ENCODE assay signal across 14 mouse cellular contexts in genomic region chr15:88800921-88801354, GRCm38 (mm10). TPM values are rescaled to one million over a fixed set of nuclear protein-coding genes. Genes with fewer than 3 reads are reported as not detected.
DNase-seq lines count a peak whose midpoint lies in the region; ATAC-seq lines count a peak whose summit lies in the region.
"Had no signal": no experiment of that assay in that cellular context is flagged by ENCODE, and none has a peak within 500 bp of the region (broad histone marks: within the 10 kb centered on the region; RNA-seq: fewer than 3 reads in every experiment).

No protein-coding gene starts in this region.

- H3K27me3 ChIP-seq in intestine, embryonic 16.5 days (replicated peaks; ENCODE audit: control insufficient read depth, insufficient read depth, low read length): no peaks in the 10 kb centered on the region
- H3K27me3 ChIP-seq in liver, embryonic 16.5 days (ENCODE audit: control insufficient read depth, insufficient read depth, low read depth, low read length): no peaks in the 10 kb centered on the region
- no peaks in the 10 kb centered on the region for H3K27me3 ChIP-seq in midbrain, embryonic 16.5 days (ENCODE audit: control insufficient read depth, insufficient read depth, low read depth, low read length)
- H3K27me3 ChIP-seq in midbrain, embryonic 14.5 days (ENCODE audit: control insufficient read depth, insufficient read depth, low read length): no peaks in the 10 kb centered on the region
- H3K27me3 ChIP-seq: embryonic facial prominence, embryonic 13.5 days; heart, embryonic 15.5 days; neural tube, embryonic 15.5 days; Patski had no signal

- H3K4me2 ChIP-seq in intestine, embryonic 16.5 days (ENCODE audit: low read depth, low read length): peak overlapping the region; percentile 4; the same call in 1 of the 2 replicates
- H3K4me2 ChIP-seq in liver, embryonic 16.5 days (ENCODE audit: low read depth, low read length): no peak overlapping the region
- H3K4me2 ChIP-seq in midbrain, embryonic 16.5 days (ENCODE audit: low read length): no peak overlapping the region
- H3K4me2 ChIP-seq in midbrain, embryonic 14.5 days (ENCODE audit: low read length): no peak overlapping the region
- H3K4me2 ChIP-seq: embryonic facial prominence, embryonic 13.5 days; heart, embryonic 15.5 days; neural tube, embryonic 15.5 days had no signal

- H3K9me3 ChIP-seq in intestine, embryonic 16.5 days (ENCODE audit: control insufficient read depth, low read length): no peaks in the 10 kb centered on the region
- H3K9me3 ChIP-seq in liver, embryonic 16.5 days (replicated peaks; ENCODE audit: control insufficient read depth, low read length): no peaks in the 10 kb centered on the region
- no peaks in the 10 kb centered on the region for H3K9me3 ChIP-seq in midbrain, embryonic 16.5 days (replicated peaks; ENCODE audit: control insufficient read depth, low read length, poor library complexity, severe bottlenecking)
- H3K9me3 ChIP-seq in midbrain, embryonic 14.5 days (ENCODE audit: control insufficient read depth, low read length): no peaks in the 10 kb centered on the region
- H3K9me3 ChIP-seq: embryonic facial prominence, embryonic 13.5 days; heart, embryonic 15.5 days; neural tube, embryonic 15.5 days had no signal

- peak; percentile 75 for ATAC-seq in intestine, embryonic 16.5 days
- peak; percentile 86 for ATAC-seq in liver, embryonic 16.5 days (ENCODE audit: low read depth)
- ATAC-seq in midbrain, embryonic 16.5 days: no peak
- no peak for ATAC-seq in midbrain, embryonic 14.5 days (ENCODE audit: low FRiP score, low TSS enrichment)
- ATAC-seq: forebrain, embryonic 16.5 days; Patski had no signal

- 65% methylated on average over 6 of the region's 6 CpGs for WGBS in intestine, embryonic 16.5 days
- 52% methylated on average over 6 of the region's 6 CpGs for WGBS in liver, embryonic 16.5 days (ENCODE audit: insufficient replicate concordance)
- WGBS in midbrain, embryonic 16.5 days: 83% methylated on average over 6 of the region's 6 CpGs
- 81% methylated on average over 6 of the region's 6 CpGs for WGBS in midbrain, embryonic 14.5 days

- no peak overlapping the region for H3K4me3 ChIP-seq in intestine, embryonic 16.5 days (ENCODE audit: low read length)
- H3K4me3 ChIP-seq in liver, embryonic 16.5 days (ENCODE audit: low read depth, low read length): no peak overlapping the region
- no peak overlapping the region for H3K4me3 ChIP-seq in midbrain, embryonic 16.5 days (ENCODE audit: low read depth, low read length)
- H3K4me3 ChIP-seq in midbrain, embryonic 14.5 days (replicated peaks; ENCODE audit: low read depth, low read length): no peak overlapping the region
- H3K4me3 ChIP-seq: embryonic facial prominence, embryonic 13.5 days; heart, embryonic 15.5 days; neural tube, embryonic 15.5 days had no signal

- no peaks in the 10 kb centered on the region for H3K4me1 ChIP-seq in intestine, embryonic 16.5 days (ENCODE audit: control insufficient read depth, insufficient read depth, low read length)
- no peaks in the 10 kb centered on the region for H3K4me1 ChIP-seq in liver, embryonic 16.5 days (ENCODE audit: control insufficient read depth, low read depth, low read length)
- H3K4me1 ChIP-seq in midbrain, embryonic 16.5 days (ENCODE audit: control insufficient read depth, insufficient read depth, low read length): no peaks in the 10 kb centered on the region
- no peaks in the 10 kb centered on the region for H3K4me1 ChIP-seq in midbrain, embryonic 14.5 days (ENCODE audit: control insufficient read depth, insufficient read depth, low read length)
- H3K4me1 ChIP-seq: embryonic facial prominence, embryonic 13.5 days; heart, embryonic 15.5 days; neural tube, embryonic 15.5 days had no signal

- H3K27ac ChIP-seq in intestine, embryonic 16.5 days (ENCODE audit: low read length): peak overlapping the region; percentile 61
- H3K27ac ChIP-seq in liver, embryonic 16.5 days (ENCODE audit: low read length): peak overlapping the region; percentile 50; the same call in 1 of the 2 replicates
- H3K27ac ChIP-seq in midbrain, embryonic 16.5 days (ENCODE audit: low read length): no peak overlapping the region
- no peak overlapping the region for H3K27ac ChIP-seq in midbrain, embryonic 14.5 days (replicated peaks; ENCODE audit: low read depth, low read length)
- H3K27ac ChIP-seq: embryonic facial prominence, embryonic 13.5 days; heart, embryonic 15.5 days; neural tube, embryonic 15.5 days had no signal

- no peak overlapping the region for H3K9ac ChIP-seq in intestine, embryonic 16.5 days (ENCODE audit: low read depth, low read length)
- no peak overlapping the region for H3K9ac ChIP-seq in liver, embryonic 16.5 days (ENCODE audit: low read depth, low read length)
- H3K9ac ChIP-seq in midbrain, embryonic 16.5 days (ENCODE audit: low read depth, low read length): no peak overlapping the region
- no peak overlapping the region for H3K9ac ChIP-seq in midbrain, embryonic 14.5 days (replicated peaks; ENCODE audit: low read length)
- H3K9ac ChIP-seq: embryonic facial prominence, embryonic 13.5 days; heart, embryonic 15.5 days; neural tube, embryonic 15.5 days had no signal

- DNase-seq in kidney, adult 9 months: peak; percentile 75
- DNase-seq in kidney, postnatal 4 days: peak; percentile 30 to 63
- no peak for DNase-seq in midbrain, embryonic 14.5 days
- DNase-seq in neural tube, embryonic 10.5 days (ENCODE audit: extremely low spot score, low spot score): no peak
- DNase-seq: cerebellum, adult 8-10 months; thymus, adult 18-20 months had no signal

- peaks cover 6% of the 10 kb centered on the region for H3K36me3 ChIP-seq in intestine, embryonic 16.5 days (ENCODE audit: control insufficient read depth, insufficient read depth, low read length)
- peaks cover 7% of the 10 kb centered on the region for H3K36me3 ChIP-seq in liver, embryonic 16.5 days (ENCODE audit: control insufficient read depth, insufficient read depth)
- H3K36me3 ChIP-seq in midbrain, embryonic 16.5 days (ENCODE audit: control insufficient read depth, insufficient read depth, low read length): peaks cover 8% of the 10 kb centered on the region; the same call in 1 of the 2 replicates
- H3K36me3 ChIP-seq in midbrain, embryonic 14.5 days (ENCODE audit: control insufficient read depth, insufficient read depth, low read length): peaks cover 20% of the 10 kb centered on the region

RNA-seq across cellular contexts. Expression of gene Alg12, which starts 18.2 kb away (rescaled TPM):
- polyA plus RNA-seq in intestine, embryonic 16.5 days (2015; fragmentation: Nextera tagmentation; extraction: Ambion mirVana): 16.7 and 16.9 TPM in 2 replicates
- polyA plus RNA-seq in liver, embryonic 16.5 days (2015; fragmentation: Nextera tagmentation; extraction: Ambion mirVana): 5.5 and 6.0 TPM in 2 replicates
- 7.8 and 9.4 TPM in 2 replicates for polyA plus RNA-seq in midbrain, embryonic 16.5 days (2015; fragmentation: Nextera tagmentation; extraction: Ambion mirVana)
- polyA plus RNA-seq in midbrain, embryonic 14.5 days (2014; fragmentation: Nextera tagmentation; extraction: Ambion mirVana): 7.1 and 8.1 TPM in 2 replicates

RNA-seq across cellular contexts. Expression of gene Creld2, which starts 18.5 kb away (rescaled TPM):
- polyA plus RNA-seq in intestine, embryonic 16.5 days (2015; fragmentation: Nextera tagmentation; extraction: Ambion mirVana): 123 and 137 TPM in 2 replicates
- polyA plus RNA-seq in liver, embryonic 16.5 days (2015; fragmentation: Nextera tagmentation; extraction: Ambion mirVana): 39.7 TPM in 2 replicates
- polyA plus RNA-seq in midbrain, embryonic 16.5 days (2015; fragmentation: Nextera tagmentation; extraction: Ambion mirVana): 60.6 and 66.4 TPM in 2 replicates
- 49.6 and 53.8 TPM in 2 replicates for polyA plus RNA-seq in midbrain, embryonic 14.5 days (2014; fragmentation: Nextera tagmentation; extraction: Ambion mirVana)

RNA-seq across cellular contexts. Expression of gene Zbed4, which starts 49.5 kb away (rescaled TPM):
- 11.9 and 12.4 TPM in 2 replicates for polyA plus RNA-seq in intestine, embryonic 16.5 days (2015; fragmentation: Nextera tagmentation; extraction: Ambion mirVana)
- 10.0 and 10.2 TPM in 2 replicates for polyA plus RNA-seq in liver, embryonic 16.5 days (2015; fragmentation: Nextera tagmentation; extraction: Ambion mirVana)
- polyA plus RNA-seq in midbrain, embryonic 16.5 days (2015; fragmentation: Nextera tagmentation; extraction: Ambion mirVana): 14.2 and 18.5 TPM in 2 replicates
- polyA plus RNA-seq in midbrain, embryonic 14.5 days (2014; fragmentation: Nextera tagmentation; extraction: Ambion mirVana): 16.7 and 25.7 TPM in 2 replicates

Comparison
In these comparisons a context has a peak if more than half of its experiments do, and no peak if none do; other contexts are left out.
1. ATAC-seq: peak in intestine, embryonic 16.5 days (single experiment) and liver, embryonic 16.5 days (single experiment); none in midbrain, embryonic 16.5 days (single experiment) and midbrain, embryonic 14.5 days (single experiment).
2. H3K27ac ChIP-seq: peak in intestine, embryonic 16.5 days (single experiment) and liver, embryonic 16.5 days (single experiment); none in midbrain, embryonic 16.5 days (single experiment) and midbrain, embryonic 14.5 days (single experiment).
3. DNase-seq: peak in kidney, adult 9 months (single experiment) and kidney, postnatal 4 days (2 of 2); none in midbrain, embryonic 14.5 days (single experiment) and neural tube, embryonic 10.5 days (single experiment).